Mouse (Mus musculus) small intestine, adult 2 months (tissue): ENCODE data around the gene Ccdc42.

Experiments used
- CTCF ChIP-seq: fragments of 200-500 bp; IDR thresholded peaks from 2 replicates; pipeline ENCODE4 v1.5.1; 2012; ENCODE audit warnings: low read depth, mild to moderate bottlenecking, control low read depth, inconsistent platforms, low read length, moderate library complexity, mixed read lengths; ENCODE audit not compliant: insufficient replicate concordance, insufficient read length; ENCODE audit errors: extremely low read depth
- POLR2A ChIP-seq: fragments of 200-500 bp; IDR thresholded peaks from 2 replicates; pipeline ENCODE4 v1.6.1; 2012; ENCODE audit warnings: low read depth, mild to moderate bottlenecking, control low read depth, inconsistent platforms, low read length, moderate library complexity

DNA sequence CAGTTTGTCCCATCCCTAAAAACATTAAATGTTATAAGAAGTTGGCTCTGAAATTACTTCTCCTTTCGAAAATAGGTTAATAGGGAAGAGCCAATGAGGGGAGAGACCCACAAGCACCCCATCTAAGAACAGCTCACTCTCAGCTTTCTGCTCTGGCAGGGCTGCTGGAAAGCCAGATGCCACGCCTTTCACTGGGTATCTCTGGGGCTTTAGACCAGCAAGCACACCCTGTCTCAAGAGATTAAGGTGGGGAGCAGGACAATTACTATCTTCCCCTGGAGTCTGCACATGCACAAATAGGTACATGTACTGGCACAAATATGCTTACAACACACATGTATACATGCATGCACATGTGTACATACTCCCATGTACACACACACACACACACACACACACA is 11.1 kb downstream of the Ccdc42 start:
- TF ChIP-seq CTCF (no peak), POLR2A (no peak)
